Comparison of ENCODE assay signal across 22 mouse cellular contexts in the genomic region with DNA sequence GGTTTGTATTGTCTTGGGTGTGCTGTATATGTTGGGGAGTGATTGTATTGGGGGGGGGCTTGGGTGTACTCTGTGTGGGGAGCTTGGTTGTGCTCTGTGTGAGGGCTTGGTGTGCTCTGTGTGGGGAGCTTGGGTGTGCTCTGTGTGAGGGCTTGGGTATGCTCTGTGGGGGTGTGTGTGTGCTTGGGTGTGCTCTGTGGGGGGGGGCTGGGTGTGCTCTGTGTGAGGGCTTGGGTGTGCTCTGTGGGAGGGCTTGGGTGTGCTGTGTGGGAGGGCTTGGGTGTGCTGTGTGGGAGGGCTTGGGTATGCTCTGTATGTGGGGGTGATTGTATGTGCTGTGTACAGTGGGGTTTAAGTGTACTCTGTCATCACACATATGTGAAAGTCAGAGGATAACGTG. TPM values are rescaled to one million over a fixed set of nuclear protein-coding genes. Genes with fewer than 3 reads are reported as not detected.
DNase-seq lines count a peak whose midpoint lies in the region; ATAC-seq lines count a peak whose summit lies in the region.
"Had no signal": no experiment of that assay in that cellular context is flagged by ENCODE, and none has a peak within 500 bp of the region (broad histone marks: within the 10 kb centered on the region; RNA-seq: fewer than 3 reads in every experiment).

No protein-coding gene starts in this region.

- no peak for DNase-seq in hindbrain, embryonic 11.5 days (ENCODE audit: low spot score)
- DNase-seq in midbrain, embryonic 14.5 days = no peak
- DNase-seq in cerebellum, adult 11 months = no peak
- DNase-seq: adrenal gland, postnatal 25 days; cerebellum, adult 2 months; heart, postnatal 4 days; kidney, adult 18-20 months; kidney, postnatal 14 days; layer of hippocampus, adult 9-11 months; retina, postnatal 1 day had no signal

- no peak overlapping the region for H3K4me2 ChIP-seq in hindbrain, embryonic 13.5 days
- no peak overlapping the region for H3K4me2 ChIP-seq in hindbrain, embryonic 11.5 days (replicated peaks; ENCODE audit: low read depth, low read length)
- no peak overlapping the region for H3K4me2 ChIP-seq in midbrain, embryonic 16.5 days (ENCODE audit: low read length)
- H3K4me2 ChIP-seq in midbrain, embryonic 14.5 days (ENCODE audit: low read length) = no peak overlapping the region
- H3K4me2 ChIP-seq in liver, embryonic 16.5 days (ENCODE audit: low read depth, low read length) = peak overlapping the region; percentile 3
- H3K4me2 ChIP-seq: embryonic facial prominence, embryonic 12.5 days; forebrain, embryonic 13.5 days; heart, embryonic 13.5 days had no signal

- 0 out of 2 replicates have a peak, but pooled peaks have one; percentile 5 for ATAC-seq in hindbrain, embryonic 13.5 days (ENCODE audit: low FRiP score)
- ATAC-seq in hindbrain, embryonic 11.5 days (ENCODE audit: low FRiP score) = no peak
- peak; percentile 36; the same call in 1 of the 2 replicates for ATAC-seq in midbrain, embryonic 16.5 days
- ATAC-seq in midbrain, embryonic 14.5 days (ENCODE audit: low FRiP score, low TSS enrichment) = no peak
- ATAC-seq in liver, embryonic 16.5 days (ENCODE audit: low read depth) = peak; percentile 28
- ATAC-seq in frontal cortex, adult (ENCODE audit: low TSS enrichment) = no peak
- ATAC-seq: forebrain, embryonic 13.5 days; lung, postnatal 0 days had no signal

- H3K36me3 ChIP-seq in hindbrain, embryonic 13.5 days = no peaks in the 10 kb centered on the region
- no peaks in the 10 kb centered on the region for H3K36me3 ChIP-seq in hindbrain, embryonic 11.5 days (ENCODE audit: control insufficient read depth, insufficient read depth, low read length)
- no peaks in the 10 kb centered on the region for H3K36me3 ChIP-seq in midbrain, embryonic 16.5 days (ENCODE audit: control insufficient read depth, insufficient read depth, low read length)
- H3K36me3 ChIP-seq in midbrain, embryonic 14.5 days (ENCODE audit: control insufficient read depth, insufficient read depth, low read length) = no peaks in the 10 kb centered on the region
- H3K36me3 ChIP-seq in liver, embryonic 16.5 days (ENCODE audit: control insufficient read depth, insufficient read depth) = peaks cover 4% of the 10 kb centered on the region
- H3K36me3 ChIP-seq: embryonic facial prominence, embryonic 12.5 days; heart, embryonic 13.5 days had no signal

- no peak overlapping the region for H3K4me3 ChIP-seq in hindbrain, embryonic 13.5 days
- no peak overlapping the region for H3K4me3 ChIP-seq in hindbrain, embryonic 11.5 days (ENCODE audit: low read depth, low read length)
- H3K4me3 ChIP-seq in midbrain, embryonic 16.5 days (ENCODE audit: low read depth, low read length) = no peak overlapping the region
- no peak overlapping the region for H3K4me3 ChIP-seq in midbrain, embryonic 14.5 days (replicated peaks; ENCODE audit: low read depth, low read length)
- H3K4me3 ChIP-seq in liver, embryonic 16.5 days (ENCODE audit: low read depth, low read length) = no peak overlapping the region
- H3K4me3 ChIP-seq: embryonic facial prominence, embryonic 12.5 days; forebrain, embryonic 13.5 days; heart, embryonic 13.5 days; myocyte had no signal

- peaks cover 52% of the 10 kb centered on the region for H3K4me1 ChIP-seq in hindbrain, embryonic 13.5 days (replicated peaks)
- peaks cover 7% of the 10 kb centered on the region for H3K4me1 ChIP-seq in hindbrain, embryonic 11.5 days (replicated peaks; ENCODE audit: control insufficient read depth, insufficient read depth, low read length)
- peaks cover 13% of the 10 kb centered on the region for H3K4me1 ChIP-seq in midbrain, embryonic 16.5 days (ENCODE audit: control insufficient read depth, insufficient read depth, low read length)
- peaks cover 16% of the 10 kb centered on the region; the same call in 1 of the 2 replicates for H3K4me1 ChIP-seq in midbrain, embryonic 14.5 days (ENCODE audit: control insufficient read depth, insufficient read depth, low read length)
- H3K4me1 ChIP-seq in liver, embryonic 16.5 days (ENCODE audit: control insufficient read depth, low read depth, low read length) = peaks cover 88% of the 10 kb centered on the region

- WGBS in hindbrain, embryonic 13.5 days = 83% methylated on average over 1 of the region's 1 CpGs
- 69% methylated on average over 1 of the region's 1 CpGs for WGBS in hindbrain, embryonic 11.5 days
- 79% methylated on average over 1 of the region's 1 CpGs for WGBS in midbrain, embryonic 16.5 days
- 88% methylated on average over 1 of the region's 1 CpGs for WGBS in midbrain, embryonic 14.5 days
- 72% methylated on average over 1 of the region's 1 CpGs for WGBS in liver, embryonic 16.5 days (ENCODE audit: insufficient replicate concordance)

- no peaks in the 10 kb centered on the region for H3K27me3 ChIP-seq in hindbrain, embryonic 13.5 days
- no peaks in the 10 kb centered on the region for H3K27me3 ChIP-seq in hindbrain, embryonic 11.5 days (ENCODE audit: control insufficient read depth, insufficient read depth, low read length)
- no peaks in the 10 kb centered on the region for H3K27me3 ChIP-seq in midbrain, embryonic 16.5 days (ENCODE audit: control insufficient read depth, insufficient read depth, low read depth, low read length)
- no peaks in the 10 kb centered on the region for H3K27me3 ChIP-seq in midbrain, embryonic 14.5 days (ENCODE audit: control insufficient read depth, insufficient read depth, low read length)
- no peaks in the 10 kb centered on the region for H3K27me3 ChIP-seq in liver, embryonic 16.5 days (ENCODE audit: control insufficient read depth, insufficient read depth, low read depth, low read length)
- H3K27me3 ChIP-seq: embryonic facial prominence, embryonic 12.5 days; forebrain, embryonic 13.5 days; heart, embryonic 13.5 days had no signal

- no peak overlapping the region for H3K27ac ChIP-seq in hindbrain, embryonic 13.5 days
- H3K27ac ChIP-seq in hindbrain, embryonic 11.5 days (ENCODE audit: low read depth, low read length) = no peak overlapping the region
- H3K27ac ChIP-seq in midbrain, embryonic 16.5 days (ENCODE audit: low read length) = no peak overlapping the region
- H3K27ac ChIP-seq in midbrain, embryonic 14.5 days (replicated peaks; ENCODE audit: low read depth, low read length) = no peak overlapping the region
- H3K27ac ChIP-seq in liver, embryonic 16.5 days (ENCODE audit: low read length) = peak overlapping the region; percentile 98
- H3K27ac ChIP-seq: embryonic facial prominence, embryonic 12.5 days; forebrain, embryonic 13.5 days; heart, embryonic 13.5 days had no signal

- no peaks in the 10 kb centered on the region for H3K9me3 ChIP-seq in hindbrain, embryonic 13.5 days
- H3K9me3 ChIP-seq in hindbrain, embryonic 11.5 days (ENCODE audit: control insufficient read depth, low read length) = no peaks in the 10 kb centered on the region
- no peaks in the 10 kb centered on the region for H3K9me3 ChIP-seq in midbrain, embryonic 16.5 days (replicated peaks; ENCODE audit: control insufficient read depth, low read length, poor library complexity, severe bottlenecking)
- no peaks in the 10 kb centered on the region for H3K9me3 ChIP-seq in midbrain, embryonic 14.5 days (ENCODE audit: control insufficient read depth, low read length)
- no peaks in the 10 kb centered on the region for H3K9me3 ChIP-seq in liver, embryonic 16.5 days (replicated peaks; ENCODE audit: control insufficient read depth, low read length)
- H3K9me3 ChIP-seq: embryonic facial prominence, embryonic 12.5 days; forebrain, embryonic 13.5 days; heart, embryonic 13.5 days had no signal

- H3K9ac ChIP-seq in hindbrain, embryonic 13.5 days = no peak overlapping the region
- no peak overlapping the region for H3K9ac ChIP-seq in hindbrain, embryonic 11.5 days (ENCODE audit: low read depth, low read length)
- no peak overlapping the region for H3K9ac ChIP-seq in midbrain, embryonic 16.5 days (ENCODE audit: low read depth, low read length)
- no peak overlapping the region for H3K9ac ChIP-seq in midbrain, embryonic 14.5 days (replicated peaks; ENCODE audit: low read length)
- peak overlapping the region; percentile 69 for H3K9ac ChIP-seq in liver, embryonic 16.5 days (ENCODE audit: low read depth, low read length)
- H3K9ac ChIP-seq: embryonic facial prominence, embryonic 12.5 days; forebrain, embryonic 13.5 days; heart, embryonic 13.5 days had no signal

RNA-seq across cellular contexts. Expression of a gene that starts 25.1 kb away (rescaled TPM):
- polyA plus RNA-seq in hindbrain, embryonic 13.5 days (2015; fragmentation: Nextera tagmentation; extraction: Ambion mirVana) = 26.0 and 26.4 TPM in 2 replicates
- 8.5 and 10.2 TPM in 2 replicates for polyA plus RNA-seq in hindbrain, embryonic 11.5 days (2014; fragmentation: Nextera tagmentation; extraction: Ambion mirVana)
- polyA plus RNA-seq in midbrain, embryonic 16.5 days (2015; fragmentation: Nextera tagmentation; extraction: Ambion mirVana) = 33.5 and 35.4 TPM in 2 replicates
- 13.1 and 14.9 TPM in 2 replicates for polyA plus RNA-seq in midbrain, embryonic 14.5 days (2014; fragmentation: Nextera tagmentation; extraction: Ambion mirVana)
- polyA plus RNA-seq in liver, embryonic 16.5 days (2015; fragmentation: Nextera tagmentation; extraction: Ambion mirVana) = 46.5 and 52.1 TPM in 2 replicates

RNA-seq across cellular contexts. Expression of a gene that starts 49.8 kb away (rescaled TPM):
- 23.1 and 24.2 TPM in 2 replicates for polyA plus RNA-seq in hindbrain, embryonic 13.5 days (2015; fragmentation: Nextera tagmentation; extraction: Ambion mirVana)
- 16.4 and 17.1 TPM in 2 replicates for polyA plus RNA-seq in hindbrain, embryonic 11.5 days (2014; fragmentation: Nextera tagmentation; extraction: Ambion mirVana)
- 27.0 and 27.7 TPM in 2 replicates for polyA plus RNA-seq in midbrain, embryonic 16.5 days (2015; fragmentation: Nextera tagmentation; extraction: Ambion mirVana)
- polyA plus RNA-seq in midbrain, embryonic 14.5 days (2014; fragmentation: Nextera tagmentation; extraction: Ambion mirVana) = 20.6 and 21.6 TPM in 2 replicates
- polyA plus RNA-seq in liver, embryonic 16.5 days (2015; fragmentation: Nextera tagmentation; extraction: Ambion mirVana) = 10.1 and 10.4 TPM in 2 replicates

RNA-seq across cellular contexts. Expression of a gene that starts 55.6 kb away (rescaled TPM):
- polyA plus RNA-seq in hindbrain, embryonic 13.5 days (2015; fragmentation: Nextera tagmentation; extraction: Ambion mirVana) = not detected in 2 replicates
- not detected in 2 replicates for polyA plus RNA-seq in hindbrain, embryonic 11.5 days (2014; fragmentation: Nextera tagmentation; extraction: Ambion mirVana)
- 0.14 TPM in 1 of 2 replicates, not detected in the other for polyA plus RNA-seq in midbrain, embryonic 16.5 days (2015; fragmentation: Nextera tagmentation; extraction: Ambion mirVana)
- 0.17 TPM in 1 of 2 replicates, not detected in the other for polyA plus RNA-seq in midbrain, embryonic 14.5 days (2014; fragmentation: Nextera tagmentation; extraction: Ambion mirVana)
- polyA plus RNA-seq in liver, embryonic 16.5 days (2015; fragmentation: Nextera tagmentation; extraction: Ambion mirVana) = not detected in 2 replicates
- polyA plus RNA-seq: C2C12; embryonic facial prominence, embryonic 12.5 days; forebrain, embryonic 13.5 days; heart, embryonic 13.5 days; limb, embryonic 14.5 days; lung, postnatal 0 days; myocyte; small intestine, adult 2 months had no signal

Comparison
In these comparisons a context has a peak if more than half of its experiments do, and no peak if none do; other contexts are left out.
1. ATAC-seq: peak in hindbrain, embryonic 13.5 days (single experiment), midbrain, embryonic 16.5 days (single experiment) and liver, embryonic 16.5 days (single experiment); none in hindbrain, embryonic 11.5 days (single experiment), midbrain, embryonic 14.5 days (single experiment) and frontal cortex, adult (single experiment).